Mouse (Mus musculus) cerebellum, adult 18-20 months (tissue): Measurements from ENCODE around the gene Plpp6.
"Not testable (repeated sequence)": the region's sequence is repeated elsewhere in the genome, so short reads cannot be mapped to it uniquely, and the experiment has no call there.

Experiments used
- DNase-seq, 2 experiments: peaks; one replicate each; pipeline ENCODE4 v3.0.0; 2021

The Plpp6 gene

DNA sequence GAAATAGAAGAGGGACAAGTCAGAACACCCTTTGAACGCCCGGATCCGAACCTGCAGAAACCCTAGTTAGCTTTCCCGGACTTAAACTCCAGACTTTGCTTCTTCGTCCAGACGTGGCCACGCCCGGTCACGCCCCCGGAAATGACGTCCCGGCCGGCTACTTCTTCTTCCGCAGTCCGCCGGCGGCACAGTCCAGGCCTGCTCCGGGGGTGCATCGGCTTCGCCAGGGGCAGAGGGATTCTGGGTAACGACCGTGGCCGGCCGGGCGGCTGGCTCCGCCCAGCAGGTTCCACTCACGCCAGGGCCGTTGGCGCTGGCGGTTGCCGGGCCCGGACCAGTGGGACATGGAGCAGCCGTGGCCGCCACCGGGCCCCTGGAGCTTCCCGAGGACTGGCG is 26.4 kb downstream of the Plpp6 start, which contains the start of gene Cdc37l1:
TSS of gene Cdc37l1 (plus strand) at position 159 of the 396 bp plus-strand sequence.
- peak; percentile 98 to 99 for DNase-seq

GRCm38 (mm10) chr19:28990590-28991221 is 27.0 kb downstream of the Plpp6 start:
- DNase-seq, result no peak

DNA sequence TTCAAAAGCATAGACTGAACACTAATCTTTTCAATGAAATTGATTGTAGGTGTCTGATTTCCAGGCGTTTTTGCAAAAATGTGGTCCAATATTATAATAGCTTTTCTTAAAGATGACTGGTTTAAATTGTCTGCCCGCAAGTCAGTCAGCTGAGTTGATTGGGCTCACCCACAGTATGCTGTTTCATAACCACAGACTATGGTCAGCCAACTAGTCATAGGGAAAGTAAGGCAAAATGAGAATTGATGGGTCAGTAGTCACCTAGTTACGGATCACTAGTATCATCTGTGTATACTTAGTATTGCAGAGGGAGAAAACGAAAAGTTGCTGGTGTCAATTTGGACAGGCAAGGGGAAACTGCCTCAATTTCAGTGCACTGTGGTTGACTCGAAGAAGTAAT is 27.6 kb downstream of the Plpp6 start:
- no peak for DNase-seq

DNA sequence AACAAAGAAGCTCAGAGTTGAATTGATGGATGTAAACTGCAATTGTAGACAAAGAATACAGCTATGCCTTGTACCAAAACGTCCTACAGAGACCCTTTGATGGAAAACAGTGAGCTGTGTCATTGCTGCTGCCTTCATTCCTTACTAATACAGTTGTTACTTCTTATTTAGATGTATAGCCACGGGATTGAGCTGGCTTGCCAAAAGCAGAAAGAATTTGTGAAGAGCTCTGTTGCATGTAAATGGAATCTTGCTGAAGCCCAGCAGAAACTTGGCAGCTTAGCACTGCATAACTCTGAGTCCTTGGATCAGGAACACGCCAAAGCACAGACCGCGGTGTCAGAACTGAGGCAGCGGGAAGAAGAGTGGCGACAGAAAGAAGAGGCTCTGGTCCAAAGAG is 31.1 kb downstream of the Plpp6 start:
- DNase-seq, result peak in 1 of 2 experiments; percentile 28

- no peak for DNase-seq
Observed at GRCm38 (mm10) chr19:28995366-28995765, 31.6 kb downstream of the Plpp6 start.

DNA sequence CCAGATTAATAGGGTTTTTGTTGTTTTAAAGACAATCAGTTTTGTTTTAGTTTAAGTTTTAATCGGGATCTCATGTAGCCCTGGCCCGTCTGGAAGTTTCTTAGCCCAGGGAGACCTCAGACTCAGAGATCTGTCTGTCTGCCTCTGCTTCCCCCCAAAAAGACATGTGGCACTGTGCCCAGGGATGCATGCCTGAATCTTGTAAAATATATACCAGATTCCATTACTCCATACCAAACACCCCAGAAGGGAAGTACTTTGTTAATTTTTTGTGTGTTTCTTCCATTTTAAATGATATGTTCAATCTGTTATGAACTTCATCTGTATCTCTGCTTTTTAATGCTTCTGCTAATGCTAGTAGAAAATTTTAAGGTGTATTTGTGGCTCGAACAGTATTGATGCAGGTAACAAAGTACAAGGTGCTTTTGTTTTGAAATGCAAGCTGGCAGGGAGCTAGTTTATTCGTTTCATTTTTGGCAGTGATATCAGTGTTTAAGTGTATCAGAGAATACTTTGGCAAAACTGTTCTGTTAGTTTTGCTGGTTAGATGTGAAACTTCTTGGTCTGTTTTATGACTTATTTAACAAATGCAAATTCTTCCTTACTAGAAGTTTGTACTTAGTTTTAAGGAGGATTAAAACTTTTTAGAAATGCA is 34.4 kb downstream of the Plpp6 start:
- DNase-seq, result no peak

DNA sequence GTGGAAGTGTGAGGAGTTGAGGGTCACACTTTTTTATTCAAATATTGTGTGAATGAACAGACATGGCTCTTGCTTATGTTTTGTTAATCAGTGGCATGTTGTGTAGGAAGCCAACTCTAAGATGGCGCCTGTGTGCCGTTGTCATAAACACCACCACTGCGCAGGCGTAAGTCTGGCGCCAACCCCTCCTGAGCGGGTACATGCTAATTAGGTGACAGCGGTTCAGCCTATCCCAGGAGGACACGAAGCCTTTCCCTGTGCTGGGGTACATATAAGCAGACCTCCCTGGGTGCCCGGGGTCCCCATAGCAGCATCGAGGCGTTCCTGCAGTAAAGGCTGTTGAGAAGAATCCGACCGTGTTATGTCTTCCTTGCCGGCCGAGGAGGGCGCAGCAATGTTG is 36.6 kb downstream of the Plpp6 start:
- DNase-seq, result not testable (repeated sequence)

GRCm38 (mm10) chr19:29008069-29008706 is 44.4 kb downstream of the Plpp6 start:
- no peak for DNase-seq

GRCm38 (mm10) chr19:29009046-29009445 is 45.3 kb downstream of the Plpp6 start:
- no peak for DNase-seq

DNA sequence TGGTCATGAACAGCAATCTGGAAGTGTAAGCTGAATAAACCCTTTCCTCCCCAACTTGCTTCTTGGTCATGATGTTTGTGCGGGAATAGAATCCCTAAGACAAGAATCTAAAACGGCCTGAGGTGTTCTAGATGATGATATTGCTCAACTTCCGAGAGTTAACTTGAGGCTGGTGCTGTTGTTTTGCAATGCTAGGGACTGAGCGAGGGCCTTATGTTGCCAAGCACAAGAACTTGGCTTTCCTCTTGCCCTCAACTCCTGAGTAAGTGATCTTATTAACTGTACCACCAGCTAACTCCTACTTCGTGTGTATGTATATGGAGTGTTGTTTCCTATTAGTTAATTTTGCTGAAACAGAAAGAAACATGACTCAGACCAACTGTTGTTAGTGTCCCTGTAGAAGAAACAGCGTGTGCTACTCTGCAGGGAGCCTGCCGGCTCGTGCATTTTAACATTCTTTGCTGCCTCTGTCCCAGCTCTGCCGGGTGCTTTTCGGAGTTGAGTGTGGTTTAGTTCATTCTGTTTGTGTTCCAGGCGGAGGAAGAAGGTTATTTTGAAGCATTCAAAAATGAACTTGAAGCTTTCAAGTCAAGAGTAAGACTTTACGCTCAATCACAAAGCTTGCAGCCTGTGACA is 47.7 kb downstream of the Plpp6 start:
- no peak for DNase-seq

DNA sequence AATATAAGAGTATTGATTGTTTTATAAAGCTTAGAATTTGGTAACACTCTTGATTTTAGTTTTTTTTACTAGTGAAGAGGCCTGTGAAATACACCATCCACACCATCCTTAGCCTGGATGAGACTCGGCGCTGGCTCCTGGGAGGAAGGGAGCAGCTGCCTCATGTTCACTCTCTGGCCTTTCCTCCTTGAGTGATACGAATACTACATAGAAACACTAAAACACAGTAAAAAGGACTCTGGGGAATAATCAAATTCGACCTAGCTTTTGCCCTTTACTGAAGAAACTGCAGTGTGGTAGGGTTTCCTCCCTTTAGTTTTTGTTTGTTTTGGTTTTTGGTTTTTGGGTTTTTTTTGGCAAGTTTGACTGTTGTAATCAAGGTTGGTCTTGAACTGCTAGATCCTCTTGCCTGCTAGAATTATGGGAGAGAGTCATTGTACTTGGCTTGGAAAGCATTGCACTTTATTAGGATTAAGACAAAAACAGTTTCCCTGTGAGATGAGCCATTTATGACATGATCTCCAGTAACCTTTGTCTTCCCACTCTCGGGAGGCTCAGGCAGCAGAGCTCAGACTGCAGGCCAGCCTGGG is 50.8 kb downstream of the Plpp6 start:
- DNase-seq, result no peak

- DNase-seq, result no peak
Observed at GRCm38 (mm10) chr19:29015410-29016203, 51.9 kb downstream of the Plpp6 start.

GRCm38 (mm10) chr19:29016204-29016765 is 52.5 kb downstream of the Plpp6 start:
- DNase-seq, result no peak
